Mouse (Mus musculus) heart, adult 2 months (tissue): ENCODE data around the gene Det1.

ENCODE experiments used
- CTCF ChIP-seq: fragments of 200-600 bp; IDR thresholded peaks from 2 replicates; pipeline ENCODE4 v1.8.1; 2022; ENCODE audit warnings: antibody characterized with exemption, mild to moderate bottlenecking, moderate library complexity
- EP300 ChIP-seq: fragments of 200-500 bp; IDR thresholded peaks from 2 replicates; pipeline ENCODE4 v1.6.1; 2011; ENCODE audit warnings: low read depth, low read length, control low read depth; ENCODE audit not compliant: insufficient read depth

GRCm38 (mm10) chr7:78868731-78869130 is 21.7 kb upstream of the Det1 start:
- TF ChIP-seq EP300 = no peak
- TF ChIP-seq CTCF = no peak
